Mouse (Mus musculus): ENCODE measurements around the gene Rsad2. TPM values are rescaled to one million over a fixed set of nuclear protein-coding genes. Genes with fewer than 3 reads are reported as not detected.

Rsad2 gene
- polyA plus RNA-seq, 1 experiment from 2014 or later = 0.14 TPM

DNA sequence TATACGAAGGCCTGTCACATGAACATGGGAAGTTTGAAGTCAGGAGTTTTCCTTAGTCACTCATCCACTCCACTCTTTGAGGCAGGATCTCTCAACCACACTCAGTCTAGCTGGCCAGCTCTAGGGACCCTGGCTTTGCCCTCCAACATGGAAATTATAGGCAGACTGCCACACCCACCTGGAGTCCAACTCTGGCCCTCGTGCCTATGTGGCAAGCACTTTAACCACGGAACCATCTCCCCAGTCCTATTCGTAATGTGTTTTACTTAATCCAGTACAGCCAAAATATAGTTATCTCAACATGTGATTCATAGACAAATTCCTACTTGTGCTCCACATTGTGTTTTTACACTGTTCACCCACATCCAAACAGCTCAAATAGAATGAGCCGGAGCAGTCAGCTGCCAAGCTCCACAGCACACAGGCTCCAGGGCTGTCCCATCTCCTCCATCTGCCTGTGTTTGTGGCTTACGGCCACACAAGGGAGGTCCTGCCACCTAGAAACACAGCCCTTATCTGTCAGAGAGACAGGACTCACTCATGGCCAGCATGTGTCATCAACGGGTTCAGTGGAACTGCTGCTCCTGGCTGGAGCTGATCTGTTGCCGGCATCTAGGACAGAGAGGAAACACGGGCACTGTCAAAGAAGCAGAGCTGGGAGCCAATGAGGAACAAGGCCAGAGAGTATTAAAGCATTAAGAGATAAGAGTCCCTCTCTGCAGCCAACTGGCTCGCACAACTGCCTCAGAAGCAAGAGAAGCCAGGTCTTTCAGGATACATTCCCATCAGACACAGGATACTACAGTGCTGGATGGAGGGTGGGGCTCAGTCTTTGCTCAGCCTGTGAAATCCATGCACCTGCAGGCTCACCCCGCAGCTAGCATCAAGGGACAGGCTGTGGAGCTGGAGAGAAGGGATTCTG lies 51.2 kb downstream of the Rsad2 start:
- H3K4me1 ChIP-seq = peaks cover 25% of the 10 kb centered on the region

DNA sequence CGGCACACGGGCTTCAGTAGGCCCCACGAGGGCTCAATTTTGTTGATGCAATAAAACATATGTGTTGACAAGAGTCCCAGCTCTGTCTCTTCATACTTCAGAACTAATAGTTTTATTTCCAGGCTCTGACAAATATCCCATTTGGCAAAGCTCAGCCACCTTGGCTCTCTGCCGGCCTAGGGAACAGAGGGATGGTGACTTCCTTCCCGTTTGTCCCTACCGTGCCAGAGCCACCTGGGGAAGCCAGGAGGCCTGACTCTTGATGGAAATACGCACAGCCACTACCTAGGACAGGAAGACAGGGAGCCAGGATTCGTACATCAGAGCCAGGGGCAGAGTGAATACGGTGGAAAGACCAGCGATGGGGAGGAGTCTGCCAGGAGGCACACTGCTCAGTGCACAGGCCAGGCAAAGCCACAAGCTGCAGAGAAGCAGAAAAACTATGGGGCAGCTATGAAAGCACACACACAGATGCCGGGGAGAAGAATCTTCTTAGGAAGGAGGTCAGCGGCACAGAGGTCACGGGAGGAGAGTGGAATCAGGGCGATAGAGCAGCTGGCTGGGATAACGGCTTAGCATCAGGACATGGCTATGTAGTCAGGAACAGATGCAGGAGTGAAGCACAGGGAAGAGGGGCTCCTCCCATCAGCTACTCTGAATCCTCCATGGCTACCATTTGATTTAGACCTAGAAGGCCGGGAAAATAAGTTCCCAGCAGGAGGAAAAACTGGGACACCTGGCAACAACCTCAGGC lies 52.7 kb downstream of the Rsad2 start:
- Histone ChIP-seq H3K36me3 (replicated peaks) (peaks cover 67% of the 10 kb centered on the region), H3K4me1 (peaks cover 26% of the 10 kb centered on the region), H3K27me3 (ENCODE audit: poor library complexity, severe bottlenecking) (no peaks in the 10 kb centered on the region), H3K27ac (no peak overlapping the region), H3K4me3 (no peak overlapping the region), H3K9me3 (peaks cover 4% of the 10 kb centered on the region; the same call in 1 of the 2 replicates)
- no peak for DNase-seq (ENCODE audit: extremely low spot score, low spot score)
- 87% methylated on average over 16 of the region's 16 CpGs for WGBS

More for the DNA sequence above, 51.2 kb downstream of the Rsad2 start:
- Histone ChIP-seq H3K36me3 (replicated peaks) (peaks cover 74% of the 10 kb centered on the region), H3K4me3 (no peak overlapping the region), H3K27ac (0 out of 2 replicates have a peak overlapping the region, but pooled peaks have one; percentile 21), H3K27me3 (ENCODE audit: poor library complexity, severe bottlenecking) (no peaks in the 10 kb centered on the region), H3K9me3 (peaks cover 4% of the 10 kb centered on the region; the same call in 1 of the 2 replicates)
- no peak for DNase-seq (ENCODE audit: extremely low spot score, low spot score)
- 91% methylated on average over 11 of the region's 11 CpGs for WGBS

DNA sequence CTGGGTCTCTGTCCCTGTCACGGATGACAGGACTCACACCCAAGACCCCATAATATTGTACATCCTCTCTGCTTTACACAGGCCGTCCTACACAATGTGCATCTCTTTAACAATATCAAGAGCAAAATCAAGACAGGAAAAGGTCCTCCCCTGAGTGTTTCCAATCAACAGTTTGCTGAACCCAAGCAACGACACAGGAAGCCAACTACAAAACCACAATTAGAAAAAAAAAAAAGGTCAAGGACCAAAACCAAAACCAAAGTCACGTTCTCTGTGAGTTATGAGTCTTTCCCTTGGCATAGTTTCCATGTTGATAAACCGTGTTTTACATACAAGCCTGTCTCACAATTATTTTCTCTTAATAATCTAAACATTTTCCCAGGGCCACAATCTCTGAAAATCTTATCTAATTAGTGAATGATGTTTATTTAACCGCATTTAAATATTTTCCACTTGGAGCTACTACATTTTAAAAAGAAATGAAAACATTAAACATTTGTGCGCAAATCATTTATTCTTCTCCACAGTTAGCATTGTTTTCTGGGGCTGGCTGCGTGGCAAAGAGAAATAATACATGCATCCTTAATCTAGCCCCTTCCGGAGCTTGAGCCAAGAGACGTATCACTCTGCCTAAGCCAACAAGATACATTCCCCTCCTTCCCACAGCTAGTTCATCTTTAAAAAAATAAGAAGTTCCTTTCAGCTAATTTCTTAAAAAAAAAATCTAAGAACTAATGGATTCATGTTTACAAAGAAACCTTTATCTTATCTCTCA lies 54.4 kb downstream of the Rsad2 start:
- H3K9me3 ChIP-seq = peaks cover 4% of the 10 kb centered on the region; the same call in 1 of the 2 replicates
- no peaks in the 10 kb centered on the region for H3K27me3 ChIP-seq (ENCODE audit: poor library complexity, severe bottlenecking)
- no peak overlapping the region for H3K4me3 ChIP-seq
- H3K27ac ChIP-seq = no peak overlapping the region
- no peak for DNase-seq (ENCODE audit: extremely low spot score, low spot score)
- WGBS = 89% methylated on average over 10 of the region's 10 CpGs
- H3K4me1 ChIP-seq = peaks cover 21% of the 10 kb centered on the region
- peaks cover 63% of the 10 kb centered on the region for H3K36me3 ChIP-seq (replicated peaks)

DNA sequence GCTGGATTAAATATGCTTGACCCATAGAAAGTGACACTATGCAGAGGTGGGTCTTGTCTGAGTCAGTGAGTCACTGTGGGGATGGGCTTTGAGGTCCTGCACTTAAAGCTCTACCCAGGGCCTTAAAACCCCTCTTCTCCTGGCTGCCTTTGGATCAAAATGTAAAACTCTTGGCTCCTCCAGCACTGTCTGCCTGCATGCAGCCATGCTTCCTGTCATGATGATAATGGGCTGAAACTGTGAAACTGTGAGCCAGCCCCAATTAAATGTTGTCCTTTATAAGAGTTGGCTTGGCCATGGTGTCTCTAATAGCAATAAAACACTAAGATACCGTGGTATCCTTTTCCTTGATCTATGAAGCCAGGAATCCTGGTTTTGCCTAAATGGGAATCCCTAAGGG lies 55.0 kb downstream of the Rsad2 start:
- 94% methylated on average over 1 of the region's 1 CpGs for WGBS
- Histone ChIP-seq H3K27ac (no peak overlapping the region), H3K27me3 (ENCODE audit: poor library complexity, severe bottlenecking) (no peaks in the 10 kb centered on the region), H3K36me3 (replicated peaks) (peaks cover 65% of the 10 kb centered on the region), H3K9me3 (peaks cover 4% of the 10 kb centered on the region; the same call in 1 of the 2 replicates), H3K4me1 (peaks cover 21% of the 10 kb centered on the region), H3K4me3 (no peak overlapping the region)
- DNase-seq (ENCODE audit: extremely low spot score, low spot score) = no peak

DNA sequence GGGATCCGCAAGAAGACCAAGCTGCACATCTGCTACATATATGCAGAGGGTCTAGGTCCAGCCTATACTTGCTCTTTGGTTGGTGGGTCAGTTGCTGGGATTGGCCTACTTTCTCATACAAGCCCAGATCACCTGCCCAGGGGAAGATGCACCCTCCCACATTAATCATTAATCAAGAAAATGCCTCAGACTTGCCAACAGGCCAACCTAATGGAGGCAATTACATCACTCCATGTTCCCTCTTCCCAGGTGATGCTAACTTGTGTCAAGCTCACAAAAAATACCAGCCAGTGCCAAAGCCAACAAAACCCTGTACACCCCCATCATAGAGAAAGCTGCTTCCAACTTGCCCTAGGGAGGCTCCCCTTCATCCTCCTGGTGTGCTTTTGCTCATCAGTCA lies 55.5 kb downstream of the Rsad2 start:
- no peak overlapping the region for H3K4me3 ChIP-seq
- 100% methylated on average over 1 of the region's 1 CpGs for WGBS
- H3K9me3 ChIP-seq = peaks cover 4% of the 10 kb centered on the region; the same call in 1 of the 2 replicates
- peaks cover 63% of the 10 kb centered on the region for H3K36me3 ChIP-seq (replicated peaks)
- no peak for DNase-seq (ENCODE audit: extremely low spot score, low spot score)
- no peaks in the 10 kb centered on the region for H3K27me3 ChIP-seq (ENCODE audit: poor library complexity, severe bottlenecking)
- peaks cover 21% of the 10 kb centered on the region for H3K4me1 ChIP-seq
- no peak overlapping the region for H3K27ac ChIP-seq

DNA sequence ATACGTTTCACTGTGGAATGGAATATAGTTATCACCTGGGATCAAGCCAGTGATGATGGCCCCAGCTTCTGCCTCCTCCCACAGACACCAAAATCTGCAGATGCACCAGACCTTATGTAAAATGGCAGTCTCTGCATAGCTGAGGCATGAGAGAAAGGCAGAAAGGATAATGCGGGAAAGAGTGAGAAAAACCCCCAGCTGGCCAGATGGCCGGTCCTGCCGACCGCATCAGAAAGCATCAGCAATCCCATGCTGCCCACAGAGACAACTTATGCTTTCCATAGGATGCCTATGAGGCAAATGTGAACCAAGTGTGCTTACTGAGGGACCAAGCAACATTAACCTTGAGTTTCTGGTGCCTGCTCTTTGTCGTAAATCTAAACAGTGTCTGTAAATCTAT lies 56.9 kb downstream of the Rsad2 start:
- 96% methylated on average over 6 of the region's 6 CpGs for WGBS
- peaks cover 4% of the 10 kb centered on the region; the same call in 1 of the 2 replicates for H3K9me3 ChIP-seq
- H3K36me3 ChIP-seq (replicated peaks) = peaks cover 50% of the 10 kb centered on the region
- no peak overlapping the region for H3K4me3 ChIP-seq
- H3K27me3 ChIP-seq (ENCODE audit: poor library complexity, severe bottlenecking) = no peaks in the 10 kb centered on the region
- H3K4me1 ChIP-seq = peaks cover 27% of the 10 kb centered on the region
- H3K27ac ChIP-seq = no peak overlapping the region
- DNase-seq (ENCODE audit: extremely low spot score, low spot score) = no peak

DNA sequence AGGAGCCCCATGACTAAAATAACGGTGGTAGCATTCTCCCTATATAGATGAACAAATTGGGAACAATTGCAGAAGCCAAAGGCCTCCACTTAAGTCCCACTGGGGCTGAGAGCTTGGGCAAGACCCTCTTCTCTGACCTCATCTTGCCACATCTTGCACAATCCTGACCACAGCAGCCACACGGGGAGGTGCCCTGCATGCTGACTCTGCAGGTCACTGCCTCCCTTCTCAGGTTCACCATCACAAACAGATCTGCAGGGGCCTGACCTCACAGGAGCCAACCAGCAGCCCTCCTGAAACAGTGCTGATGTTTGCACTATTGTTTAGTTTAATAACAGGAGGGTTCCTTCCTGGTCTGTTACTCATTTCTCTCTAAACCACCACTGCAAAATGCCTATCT lies 57.7 kb downstream of the Rsad2 start:
- Histone ChIP-seq H3K27ac (0 out of 2 replicates have a peak overlapping the region, but pooled peaks have one; percentile 11), H3K27me3 (ENCODE audit: poor library complexity, severe bottlenecking) (no peaks in the 10 kb centered on the region), H3K9me3 (peaks cover 4% of the 10 kb centered on the region; the same call in 1 of the 2 replicates), H3K4me1 (peaks cover 32% of the 10 kb centered on the region), H3K36me3 (replicated peaks) (peaks cover 42% of the 10 kb centered on the region), H3K4me3 (no peak overlapping the region)
- no peak for DNase-seq (ENCODE audit: extremely low spot score, low spot score)
- WGBS = 70% methylated on average over 2 of the region's 2 CpGs

DNA sequence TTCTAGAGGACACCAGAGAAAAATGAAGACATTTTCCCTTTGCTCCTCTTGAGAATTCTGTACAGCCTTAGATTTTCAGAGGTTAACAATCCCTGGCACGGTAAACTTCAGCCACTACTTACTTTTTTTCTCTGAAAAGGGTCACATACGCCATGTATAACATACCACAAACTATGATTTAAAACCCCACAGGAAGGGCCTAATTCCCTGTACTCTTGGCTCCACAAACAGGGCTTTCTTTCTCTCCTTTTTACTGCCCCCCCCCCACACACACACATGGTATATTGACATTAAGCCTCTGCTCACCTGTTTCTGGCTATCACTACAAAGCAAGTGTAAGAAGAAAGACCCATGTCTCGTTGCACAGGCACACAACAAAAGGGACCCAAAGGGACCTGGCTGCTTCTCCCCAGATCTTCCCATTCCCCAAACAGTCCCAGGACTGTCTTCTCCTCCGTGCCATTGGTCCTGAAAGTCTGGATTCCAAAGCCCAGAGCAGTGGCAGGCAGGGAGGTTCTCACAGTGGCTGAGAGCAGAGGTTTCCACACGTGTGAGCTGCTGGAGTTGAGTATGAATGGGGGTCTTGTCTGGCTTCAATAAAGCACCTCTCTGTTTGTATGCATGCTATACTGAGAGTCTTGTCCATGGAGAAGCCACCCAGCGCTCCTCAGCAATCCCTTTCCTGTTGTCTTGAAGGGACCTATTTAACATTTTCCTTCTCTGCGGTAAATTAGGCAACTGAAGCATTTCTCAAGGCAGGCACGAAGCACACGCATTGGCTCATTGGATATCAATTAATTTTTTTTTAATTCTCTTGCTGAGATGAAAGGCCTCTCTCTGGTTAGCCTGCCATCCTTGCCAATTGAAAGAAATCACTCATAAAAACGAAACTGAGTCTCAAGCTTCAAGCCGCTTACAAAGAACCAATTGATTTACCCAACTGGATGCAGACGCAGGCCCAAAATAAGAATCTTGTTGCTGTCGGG lies 61.5 kb downstream of the Rsad2 start:
- H3K9me3 ChIP-seq = no peaks in the 10 kb centered on the region
- WGBS = 68% methylated on average over 13 of the region's 13 CpGs
- H3K4me3 ChIP-seq = no peak overlapping the region
- peaks cover 29% of the 10 kb centered on the region for H3K36me3 ChIP-seq (replicated peaks)
- peaks cover 31% of the 10 kb centered on the region for H3K4me1 ChIP-seq
- no peak for DNase-seq (ENCODE audit: extremely low spot score, low spot score)
- no peaks in the 10 kb centered on the region for H3K27me3 ChIP-seq (ENCODE audit: poor library complexity, severe bottlenecking)
- peak overlapping the region; percentile 62 for H3K27ac ChIP-seq

DNA sequence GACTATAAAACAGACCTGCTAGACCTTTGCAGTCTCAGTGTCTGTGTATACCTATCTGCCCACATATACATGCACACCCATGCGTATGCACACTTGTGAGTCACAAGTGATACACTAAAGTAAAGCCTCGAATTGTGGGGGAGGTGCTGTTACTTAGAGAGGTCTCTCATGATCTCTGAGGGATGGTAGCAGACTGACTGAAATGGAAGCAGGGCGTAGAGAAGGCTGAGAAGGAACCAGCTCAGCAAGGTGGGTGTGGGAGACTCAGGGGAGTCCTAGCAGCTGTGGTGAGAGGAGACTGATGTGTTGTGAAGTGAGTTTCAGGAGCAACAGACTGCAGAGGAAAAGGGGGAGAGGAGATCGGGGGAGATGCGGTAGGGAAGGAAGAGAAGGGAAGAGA lies 63.0 kb downstream of the Rsad2 start:
- 90% methylated on average over 5 of the region's 5 CpGs for WGBS
- H3K27ac ChIP-seq = peak overlapping the region; percentile 35; the same call in 1 of the 2 replicates

More for the DNA sequence above, 63.0 kb downstream of the Rsad2 start:
- peaks cover 26% of the 10 kb centered on the region for H3K4me1 ChIP-seq
- no peaks in the 10 kb centered on the region for H3K9me3 ChIP-seq
- H3K27me3 ChIP-seq (ENCODE audit: poor library complexity, severe bottlenecking) = no peaks in the 10 kb centered on the region
- no peak overlapping the region for H3K4me3 ChIP-seq
- no peak for DNase-seq (ENCODE audit: extremely low spot score, low spot score)
- peaks cover 35% of the 10 kb centered on the region for H3K36me3 ChIP-seq (replicated peaks)
